Mouse (Mus musculus): ENCODE measurements around the gene 4933430I17Rik. TPM values are rescaled to one million over a fixed set of nuclear protein-coding genes. Genes with fewer than 3 reads are reported as not detected.

Gene 4933430I17Rik
- total and polyA plus RNA-seq, 3 experiments: 0.05 to 0.27 TPM; not detected in 1

GRCm38 (mm10) chr4:62501534-62501933 is 23.6 kb upstream of the 4933430I17Rik start:
- Histone ChIP-seq H3K36me3 (replicated peaks) (peaks cover 25% of the 10 kb centered on the region), H3K4me1 (ENCODE audit: insufficient read depth, low read depth, low read length) (peaks cover 46% of the 10 kb centered on the region), H3K27me3 (ENCODE audit: insufficient read depth, low read length) (no peaks in the 10 kb centered on the region), H3K4me3 (ENCODE audit: low read depth, low read length) (peak overlapping the region; percentile 76), H3K9me3 (replicated peaks) (no peaks in the 10 kb centered on the region)
- DNase-seq (ENCODE audit: low spot score): no peak
- TF ChIP-seq TAL1 (conservative IDR thresholded peaks at IDR 0.05; ENCODE audit: low read depth, low read length) (no peak), POLR2AphosphoS5 (IDR thresholded peaks at IDR 0.05; ENCODE audit: insufficient replicate concordance, low read depth, low read length) (no peak), GATA1 (IDR thresholded peaks at IDR 0.05; ENCODE audit: borderline replicate concordance, low read length) (no peak), CTCF (IDR thresholded peaks at IDR 0.05; ENCODE audit: low read depth, low read length) (no peak), GATA2 (IDR thresholded peaks at IDR 0.05; ENCODE audit: borderline replicate concordance, low read depth, low read length) (no peak)
- ATAC-seq (ENCODE audit: extremely low read depth, insufficient number of reproducible peaks, low FRiP score, poor library complexity, severe bottlenecking): no peak

DNA sequence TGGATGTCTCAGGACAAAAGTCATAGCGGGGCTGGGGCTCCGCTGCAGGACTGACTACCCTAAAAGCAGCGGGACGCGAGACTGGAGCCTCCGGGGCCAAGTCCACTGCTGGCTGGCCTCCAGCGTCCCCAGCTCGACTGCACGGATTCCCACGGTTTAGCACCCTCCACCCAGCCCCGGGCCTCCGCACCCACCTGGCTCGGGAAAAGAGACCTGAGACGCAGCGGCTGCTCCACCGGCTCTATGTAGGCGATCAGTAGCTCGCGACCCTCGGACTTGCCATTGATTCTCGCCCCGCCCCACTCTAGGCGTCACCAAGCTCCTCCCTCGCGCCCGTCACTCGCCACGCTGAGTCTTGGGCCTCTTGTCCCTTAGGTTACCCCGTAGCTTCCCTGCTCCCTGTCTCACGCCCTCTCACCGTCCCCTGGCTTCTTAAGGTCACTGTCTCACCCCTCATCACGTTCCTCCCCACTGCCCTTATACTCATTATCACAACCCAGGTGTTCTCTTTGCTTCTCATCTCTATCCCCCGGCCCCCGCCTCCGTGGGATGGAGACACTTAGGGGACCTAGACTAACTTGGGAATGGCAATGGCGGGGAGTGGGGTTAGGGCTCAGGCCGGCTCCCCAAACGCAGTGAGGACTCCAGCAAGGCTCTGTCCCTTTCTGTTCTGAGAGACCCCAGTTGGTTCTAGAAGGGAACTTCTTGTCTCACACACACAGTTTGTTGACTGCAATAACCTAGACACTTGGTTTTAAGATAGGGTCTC is 23.0 kb upstream of the 4933430I17Rik start:
- ATAC-seq (ENCODE audit: extremely low read depth, insufficient number of reproducible peaks, low FRiP score, poor library complexity, severe bottlenecking): peak; percentile 99

DNA sequence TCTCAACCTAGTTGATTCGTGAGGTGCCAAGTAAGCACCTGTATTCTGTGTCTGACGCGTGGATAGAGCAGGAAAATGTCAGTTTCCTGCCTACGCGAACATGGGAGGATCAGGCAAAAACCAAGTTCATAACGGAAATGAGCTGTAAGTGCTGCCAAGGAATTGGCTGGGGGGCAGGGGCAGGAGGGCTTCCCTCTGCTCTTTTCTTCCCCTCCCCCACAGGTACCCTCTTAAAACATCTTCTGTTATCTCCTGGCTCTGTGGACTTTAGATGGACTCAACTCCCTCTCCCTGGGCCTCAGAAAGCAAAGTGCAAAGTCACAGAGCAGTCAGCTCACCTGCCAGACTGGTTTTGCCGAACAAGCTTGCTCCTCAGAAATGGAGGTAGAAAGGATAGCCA is 22.2 kb upstream of the 4933430I17Rik start:
- DNase-seq (ENCODE audit: low spot score): no peak
- ATAC-seq (ENCODE audit: extremely low read depth, insufficient number of reproducible peaks, low FRiP score, poor library complexity, severe bottlenecking): no peak
- Histone ChIP-seq H3K36me3 (replicated peaks) (peaks cover 36% of the 10 kb centered on the region), H3K9me3 (replicated peaks) (no peaks in the 10 kb centered on the region), H3K4me3 (ENCODE audit: low read depth, low read length) (no peak overlapping the region), H3K27me3 (ENCODE audit: insufficient read depth, low read length) (no peaks in the 10 kb centered on the region), H3K4me1 (ENCODE audit: insufficient read depth, low read depth, low read length) (peaks cover 52% of the 10 kb centered on the region)
- TF ChIP-seq TAL1 (conservative IDR thresholded peaks at IDR 0.05; ENCODE audit: low read depth, low read length): no peak
- no peak for TF ChIP-seq GATA2 (IDR thresholded peaks at IDR 0.05; ENCODE audit: borderline replicate concordance, low read depth, low read length)
- no peak for TF ChIP-seq CTCF (IDR thresholded peaks at IDR 0.05; ENCODE audit: low read depth, low read length)
- TF ChIP-seq GATA1 (IDR thresholded peaks at IDR 0.05; ENCODE audit: borderline replicate concordance, low read length): no peak
- TF ChIP-seq POLR2AphosphoS5 (IDR thresholded peaks at IDR 0.05; ENCODE audit: insufficient replicate concordance, low read depth, low read length): no peak

More for the DNA sequence above, 23.0 kb upstream of the 4933430I17Rik start:
- H3K4me1 ChIP-seq (ENCODE audit: insufficient read depth, low read depth, low read length): peaks cover 46% of the 10 kb centered on the region
- no peaks in the 10 kb centered on the region for H3K9me3 ChIP-seq (replicated peaks)
- TF ChIP-seq CTCF (IDR thresholded peaks at IDR 0.05; ENCODE audit: low read depth, low read length): no peak
- no peak for TF ChIP-seq TAL1 (conservative IDR thresholded peaks at IDR 0.05; ENCODE audit: low read depth, low read length)
- TF ChIP-seq GATA1 (IDR thresholded peaks at IDR 0.05; ENCODE audit: borderline replicate concordance, low read length): no peak
- TF ChIP-seq GATA2 (IDR thresholded peaks at IDR 0.05; ENCODE audit: borderline replicate concordance, low read depth, low read length): no peak
- no peak for TF ChIP-seq POLR2AphosphoS5 (IDR thresholded peaks at IDR 0.05; ENCODE audit: insufficient replicate concordance, low read depth, low read length)
- no peaks in the 10 kb centered on the region for H3K27me3 ChIP-seq (ENCODE audit: insufficient read depth, low read length)
- peak overlapping the region; percentile 76 for H3K4me3 ChIP-seq (ENCODE audit: low read depth, low read length)
- peaks cover 30% of the 10 kb centered on the region for H3K36me3 ChIP-seq (replicated peaks)
- peak; percentile 99 for DNase-seq (ENCODE audit: low spot score)

DNA sequence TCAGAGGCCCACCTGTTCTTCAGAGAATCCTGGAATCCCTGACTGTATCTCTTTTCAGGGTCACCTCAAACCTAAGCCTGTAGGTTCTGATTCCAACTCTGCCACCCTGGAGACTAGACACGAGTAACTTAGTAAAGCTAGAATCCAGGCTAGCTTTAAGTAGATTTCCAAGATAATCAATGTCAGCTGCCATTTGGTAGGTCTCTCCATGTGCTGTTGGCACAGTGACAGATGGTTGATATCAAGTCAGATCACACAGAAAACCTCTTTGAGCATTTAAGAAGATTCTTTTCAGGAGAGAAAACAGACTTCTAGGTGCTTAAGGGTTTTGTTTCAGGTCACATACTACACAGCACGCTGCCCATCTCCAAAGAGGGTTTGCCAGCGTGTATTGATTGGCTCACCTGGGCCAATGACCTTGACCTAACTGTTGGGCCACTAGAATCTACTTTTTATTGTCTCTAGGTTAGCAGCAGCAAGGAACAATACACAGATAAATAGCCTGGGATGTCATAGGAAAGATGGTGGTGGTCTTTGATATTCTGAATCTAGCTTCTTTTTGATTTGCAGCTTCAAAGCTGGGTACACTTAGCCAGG is 21.7 kb upstream of the 4933430I17Rik start, which contains the start of gene Hdhd3:
Gene Hdhd3 (minus strand): TSS at position 94 of the 597 bp plus-strand sequence.
- Histone ChIP-seq H3K4me1 (ENCODE audit: insufficient read depth, low read depth, low read length) (peaks cover 57% of the 10 kb centered on the region), H3K27me3 (ENCODE audit: insufficient read depth, low read length) (no peaks in the 10 kb centered on the region), H3K36me3 (replicated peaks) (peaks cover 36% of the 10 kb centered on the region), H3K9me3 (replicated peaks) (no peaks in the 10 kb centered on the region), H3K4me3 (ENCODE audit: low read depth, low read length) (peak within 1 kb of the TSS; percentile 76)
- no peak for DNase-seq (ENCODE audit: low spot score)
- no peak for ATAC-seq (ENCODE audit: extremely low read depth, insufficient number of reproducible peaks, low FRiP score, poor library complexity, severe bottlenecking)
- TF ChIP-seq POLR2AphosphoS5 (IDR thresholded peaks at IDR 0.05; ENCODE audit: insufficient replicate concordance, low read depth, low read length): no peak

- H3K36me3 ChIP-seq (replicated peaks): peaks cover 44% of the 10 kb centered on the region
- ATAC-seq (ENCODE audit: extremely low read depth, insufficient number of reproducible peaks, low FRiP score, poor library complexity, severe bottlenecking) (no peak), DNase-seq (ENCODE audit: low spot score) (no peak)
- no peak overlapping the region for H3K4me3 ChIP-seq (ENCODE audit: low read depth, low read length)
- H3K9me3 ChIP-seq (replicated peaks): no peaks in the 10 kb centered on the region
- TF ChIP-seq GATA2 (IDR thresholded peaks at IDR 0.05; ENCODE audit: borderline replicate concordance, low read depth, low read length) (no peak), TAL1 (conservative IDR thresholded peaks at IDR 0.05; ENCODE audit: low read depth, low read length) (no peak), CTCF (IDR thresholded peaks at IDR 0.05; ENCODE audit: low read depth, low read length) (no peak), GATA1 (IDR thresholded peaks at IDR 0.05; ENCODE audit: borderline replicate concordance, low read length) (no peak), POLR2AphosphoS5 (IDR thresholded peaks at IDR 0.05; ENCODE audit: insufficient replicate concordance, low read depth, low read length) (no peak)
- no peaks in the 10 kb centered on the region for H3K27me3 ChIP-seq (ENCODE audit: insufficient read depth, low read length)
- H3K4me1 ChIP-seq (ENCODE audit: insufficient read depth, low read depth, low read length): peaks cover 72% of the 10 kb centered on the region
These were observed 19.2 kb upstream of the 4933430I17Rik start for GRCm38 (mm10) chr4:62505991-62506390.

DNA sequence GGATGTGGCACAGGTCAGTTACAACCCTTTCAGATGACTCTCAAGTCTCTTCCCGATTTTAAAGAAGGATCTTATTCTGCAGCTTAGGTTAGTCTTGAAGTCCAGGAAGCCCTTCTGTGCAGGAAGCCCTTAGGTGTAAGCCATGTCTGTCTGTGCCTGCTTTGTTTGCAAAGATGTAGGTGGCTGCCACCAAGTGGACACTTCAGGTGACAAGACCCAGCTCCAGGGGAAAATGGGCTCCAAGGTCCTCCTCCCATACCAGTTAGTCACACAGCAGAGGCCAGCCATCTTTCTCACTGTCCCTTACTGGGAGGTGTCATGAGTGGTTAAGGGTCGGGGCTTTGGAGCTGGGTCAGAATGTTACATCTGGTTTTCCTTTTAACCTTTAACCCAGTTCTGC is 18.4 kb upstream of the 4933430I17Rik start:
- peaks cover 52% of the 10 kb centered on the region for H3K36me3 ChIP-seq (replicated peaks)
- H3K9me3 ChIP-seq (replicated peaks): no peaks in the 10 kb centered on the region
- DNase-seq (ENCODE audit: low spot score) (peak; percentile 65), ATAC-seq (ENCODE audit: extremely low read depth, insufficient number of reproducible peaks, low FRiP score, poor library complexity, severe bottlenecking) (0 out of 2 replicates have a peak, but pooled peaks have one; percentile 9)
- H3K4me1 ChIP-seq (ENCODE audit: insufficient read depth, low read depth, low read length): peaks cover 74% of the 10 kb centered on the region
- TF ChIP-seq GATA1 (IDR thresholded peaks at IDR 0.05; ENCODE audit: borderline replicate concordance, low read length) (no peak), TAL1 (conservative IDR thresholded peaks at IDR 0.05; ENCODE audit: low read depth, low read length) (no peak), POLR2AphosphoS5 (IDR thresholded peaks at IDR 0.05; ENCODE audit: insufficient replicate concordance, low read depth, low read length) (no peak), CTCF (IDR thresholded peaks at IDR 0.05; ENCODE audit: low read depth, low read length) (no peak), GATA2 (IDR thresholded peaks at IDR 0.05; ENCODE audit: borderline replicate concordance, low read depth, low read length) (no peak)
- H3K4me3 ChIP-seq (ENCODE audit: low read depth, low read length): no peak overlapping the region
- H3K27me3 ChIP-seq (ENCODE audit: insufficient read depth, low read length): no peaks in the 10 kb centered on the region
